Mouse (Mus musculus) E14TG2a.4 (cell line): Measurements from ENCODE around the gene Gfer.
"Not testable (repeated sequence)": the region's sequence is repeated elsewhere in the genome, so short reads cannot be mapped to it uniquely, and the experiment has no call there.

Experiments used
- CTCF ChIP-seq: conservative IDR thresholded peaks from 2 replicates; pipeline ENCODE4 v1.5.1; 2014; ENCODE audit warnings: low read length
- NANOG ChIP-seq: IDR thresholded peaks from 2 replicates; pipeline ENCODE4 v1.6.1; 2014; ENCODE audit warnings: borderline replicate concordance, low read length, mixed read lengths
- POU5F1 ChIP-seq: IDR thresholded peaks from 2 replicates; pipeline ENCODE4 v1.6.1; 2014; ENCODE audit warnings: low read length, borderline replicate concordance

- not testable (repeated sequence) for TF ChIP-seq CTCF, NANOG, POU5F1
Measured at GRCm38 (mm10) chr17:24721383-24721955, 25.5 kb upstream of the Gfer start.
